Mouse (Mus musculus): ENCODE data around the gene Nipa1. TPM values are rescaled to one million over a fixed set of nuclear protein-coding genes. Genes with fewer than 3 reads are reported as not detected.

Gene Nipa1
- total RNA-seq, 1 experiment, result 5.5 TPM

DNA sequence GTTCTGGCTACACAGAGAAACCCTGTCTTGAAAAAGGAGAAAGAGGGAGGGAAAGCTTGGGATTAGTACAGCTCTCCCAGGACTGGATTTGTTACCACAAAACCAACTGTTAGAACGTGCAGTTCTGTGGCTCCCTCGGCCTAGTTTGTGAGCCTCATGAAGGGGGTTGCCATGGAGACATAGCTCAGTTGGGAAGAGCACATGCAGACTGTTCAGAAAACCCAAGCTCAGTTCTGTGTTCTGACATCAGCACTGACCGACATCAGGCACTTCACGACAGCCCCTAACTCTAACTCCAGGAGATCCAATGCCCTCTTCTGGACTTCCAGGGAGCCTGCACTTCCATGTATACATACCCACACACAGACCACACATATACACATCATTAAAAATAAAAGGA, 24.7 kb downstream of the Nipa1 start:
- DNase-seq (ENCODE audit: low read depth, low spot score), result no peak
- Histone ChIP-seq H3K36me3 (ENCODE audit: control insufficient read depth, insufficient read depth, low read length, poor library complexity, severe bottlenecking) (no peaks in the 10 kb centered on the region), H3K9ac (ENCODE audit: insufficient read depth, low read depth, low read length, poor library complexity, severe bottlenecking) (peak overlapping the region; percentile 38), H3K9me3 (ENCODE audit: control insufficient read depth, insufficient read depth, low read depth, low read length) (no peaks in the 10 kb centered on the region), H3K4me3 (ENCODE audit: insufficient read depth in 1 of 2, low read depth in 1 of 2, low read length in 2 of 2, poor library complexity in 1 of 2, severe bottlenecking in 1 of 2) (no peak overlapping the region), H3K4me1 (ENCODE audit: control insufficient read depth in 2 of 2, insufficient read depth in 2 of 2, low read length in 2 of 2, poor library complexity in 1 of 2) (peaks cover 3 to 9% of the 10 kb centered on the region in 2 experiments; a peak in 2 of 4 replicates), H3K27ac (ENCODE audit: insufficient read depth, low read depth, low read length, poor library complexity, severe bottlenecking) (peak overlapping the region; percentile 22; the same call in 1 of the 2 replicates)
- TF ChIP-seq HCFC1 (IDR thresholded peaks at IDR 0.05; ENCODE audit: borderline replicate concordance, insufficient read depth, low read length) (no peak), CHD2 (IDR thresholded peaks at IDR 0.05; ENCODE audit: low read depth, low read length) (no peak), ZC3H11A (IDR thresholded peaks at IDR 0.05; ENCODE audit: borderline replicate concordance, low read depth, low read length) (no peak), ZNF384 (IDR thresholded peaks at IDR 0.05; ENCODE audit: low read depth, low read length) (no peak), MAFK (IDR thresholded peaks at IDR 0.05; ENCODE audit: insufficient read depth, low read depth, low read length) (no peak)
- in situ Hi-C loops (cut with MboI; ENCODE audit: low sequenced_read_pairs in 2 of 2, unreplicated experiment in 2 of 2), result no loop called here

DNA sequence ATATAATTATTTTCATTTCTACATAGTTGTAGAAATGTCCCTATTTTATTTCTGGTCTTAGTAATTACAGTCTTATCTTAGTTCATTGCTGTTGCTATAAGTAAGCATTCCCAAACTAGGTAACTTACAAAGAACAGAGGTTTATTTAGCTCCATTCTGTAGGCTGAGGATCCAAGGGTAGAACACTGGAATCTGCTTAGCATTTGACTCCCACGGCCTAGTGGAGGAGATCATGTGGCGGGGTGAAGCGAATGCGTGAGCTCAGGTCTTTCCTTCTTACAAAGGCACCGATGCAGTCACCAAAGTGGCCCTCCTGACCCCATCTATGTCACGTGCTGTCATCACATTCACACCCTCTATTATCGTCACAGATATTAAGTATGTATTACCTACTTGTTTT, 27.9 kb downstream of the Nipa1 start:
- no peaks in the 10 kb centered on the region for H3K9me3 ChIP-seq (ENCODE audit: control insufficient read depth, insufficient read depth, low read depth, low read length)
- no peaks in the 10 kb centered on the region for H3K36me3 ChIP-seq (ENCODE audit: control insufficient read depth, insufficient read depth, low read length, poor library complexity, severe bottlenecking)
- 0 out of 4 replicates have a peak, but pooled peaks cover 0 to 3% of the 10 kb centered on the region in 2 experiments for H3K4me1 ChIP-seq (ENCODE audit: control insufficient read depth in 2 of 2, insufficient read depth in 2 of 2, low read length in 2 of 2, poor library complexity in 1 of 2)
- H3K27ac ChIP-seq (ENCODE audit: insufficient read depth, low read depth, low read length, poor library complexity, severe bottlenecking), result no peak overlapping the region
- in situ Hi-C loops (cut with MboI; ENCODE audit: low sequenced_read_pairs in 2 of 2, unreplicated experiment in 2 of 2), result no loop called here
- no peak for DNase-seq (ENCODE audit: low read depth, low spot score)
- no peak overlapping the region for H3K4me3 ChIP-seq (ENCODE audit: insufficient read depth in 1 of 2, low read depth in 1 of 2, low read length in 2 of 2, poor library complexity in 1 of 2, severe bottlenecking in 1 of 2)
- TF ChIP-seq CHD2 (IDR thresholded peaks at IDR 0.05; ENCODE audit: low read depth, low read length), result no peak
- TF ChIP-seq HCFC1 (IDR thresholded peaks at IDR 0.05; ENCODE audit: borderline replicate concordance, insufficient read depth, low read length), result no peak
- TF ChIP-seq MAFK (IDR thresholded peaks at IDR 0.05; ENCODE audit: insufficient read depth, low read depth, low read length), result no peak
- no peak for TF ChIP-seq ZNF384 (IDR thresholded peaks at IDR 0.05; ENCODE audit: low read depth, low read length)
- no peak for TF ChIP-seq ZC3H11A (IDR thresholded peaks at IDR 0.05; ENCODE audit: borderline replicate concordance, low read depth, low read length)
- H3K9ac ChIP-seq (ENCODE audit: insufficient read depth, low read depth, low read length, poor library complexity, severe bottlenecking), result no peak overlapping the region

DNA sequence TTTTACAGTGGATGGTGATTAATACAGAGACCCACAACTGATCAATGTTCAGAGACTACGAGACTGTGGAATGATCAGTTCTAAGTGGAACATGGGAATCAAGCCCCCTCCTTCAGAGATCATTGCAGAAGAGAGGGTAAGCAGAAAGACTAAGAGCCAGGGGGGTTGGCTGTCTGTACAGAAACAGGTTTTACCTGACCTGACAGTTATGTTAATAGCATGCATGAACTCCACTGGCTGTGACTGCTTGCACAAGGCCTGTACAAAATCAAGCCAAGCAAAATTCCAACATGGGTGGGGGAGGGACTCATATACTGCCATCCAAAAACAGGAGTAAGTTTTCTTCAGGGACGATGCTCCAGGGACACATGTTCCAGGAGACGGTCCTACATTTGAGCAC, 28.6 kb downstream of the Nipa1 start:
- no peak for TF ChIP-seq MAFK (IDR thresholded peaks at IDR 0.05; ENCODE audit: insufficient read depth, low read depth, low read length)
- no peak for TF ChIP-seq HCFC1 (IDR thresholded peaks at IDR 0.05; ENCODE audit: borderline replicate concordance, insufficient read depth, low read length)
- Histone ChIP-seq H3K9ac (ENCODE audit: insufficient read depth, low read depth, low read length, poor library complexity, severe bottlenecking) (no peak overlapping the region), H3K4me1 (ENCODE audit: control insufficient read depth in 2 of 2, insufficient read depth in 2 of 2, low read length in 2 of 2, poor library complexity in 1 of 2) (0 out of 4 replicates have a peak, but pooled peaks cover 0 to 3% of the 10 kb centered on the region in 2 experiments), H3K27ac (ENCODE audit: insufficient read depth, low read depth, low read length, poor library complexity, severe bottlenecking) (no peak overlapping the region), H3K4me3 (ENCODE audit: insufficient read depth in 1 of 2, low read depth in 1 of 2, low read length in 2 of 2, poor library complexity in 1 of 2, severe bottlenecking in 1 of 2) (no peak overlapping the region), H3K9me3 (ENCODE audit: control insufficient read depth, insufficient read depth, low read depth, low read length) (no peaks in the 10 kb centered on the region), H3K36me3 (ENCODE audit: control insufficient read depth, insufficient read depth, low read length, poor library complexity, severe bottlenecking) (no peaks in the 10 kb centered on the region)
- in situ Hi-C loops (cut with MboI; ENCODE audit: low sequenced_read_pairs in 2 of 2, unreplicated experiment in 2 of 2), result no loop called here
- DNase-seq (ENCODE audit: low read depth, low spot score), result no peak

DNA sequence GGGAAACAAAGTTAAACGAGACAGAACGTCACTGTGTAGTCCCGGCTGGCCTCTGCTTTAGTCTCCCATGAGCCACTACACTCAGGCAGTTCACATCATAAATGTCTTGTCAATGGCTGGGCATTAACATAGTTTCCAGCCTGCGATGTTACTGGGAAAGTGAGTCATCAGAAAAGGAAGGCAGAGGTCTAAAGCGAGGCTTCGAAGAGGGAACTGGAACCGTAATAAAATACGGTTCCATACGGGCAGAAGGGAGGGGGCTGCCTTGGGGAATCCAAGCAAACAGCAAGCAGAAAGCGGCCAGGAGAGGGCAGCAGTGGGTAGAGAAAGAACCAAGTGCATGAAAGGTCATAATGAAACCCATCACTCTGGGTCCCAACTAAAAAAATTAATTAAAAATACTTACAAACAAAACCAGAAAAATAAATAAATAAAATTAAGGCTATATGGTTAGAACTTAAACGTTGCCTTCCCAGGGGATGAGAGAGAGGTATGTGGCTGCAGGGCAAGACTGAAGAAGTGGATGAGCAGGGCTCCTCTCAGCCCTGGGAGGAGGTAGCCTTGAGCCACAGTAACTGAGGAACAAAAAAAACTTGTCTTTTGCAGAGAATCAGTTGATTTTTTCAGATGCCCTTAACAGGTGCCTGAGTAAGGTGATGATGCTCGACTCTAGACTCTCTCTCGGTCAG, 33.1 kb downstream of the Nipa1 start:
- H3K9me3 ChIP-seq (ENCODE audit: control insufficient read depth, insufficient read depth, low read depth, low read length), result no peaks in the 10 kb centered on the region

More for the DNA sequence above, 33.1 kb downstream of the Nipa1 start:
- in situ Hi-C loops (cut with MboI; ENCODE audit: low sequenced_read_pairs in 2 of 2, unreplicated experiment in 2 of 2), result no loop called here
- Histone ChIP-seq H3K4me3 (ENCODE audit: insufficient read depth in 1 of 2, low read depth in 1 of 2, low read length in 2 of 2, poor library complexity in 1 of 2, severe bottlenecking in 1 of 2) (no peak overlapping the region), H3K36me3 (ENCODE audit: control insufficient read depth, insufficient read depth, low read length, poor library complexity, severe bottlenecking) (no peaks in the 10 kb centered on the region), H3K4me1 (ENCODE audit: control insufficient read depth in 2 of 2, insufficient read depth in 2 of 2, low read length in 2 of 2, poor library complexity in 1 of 2) (no peaks in the 10 kb centered on the region; a peak in 1 of 4 replicates), H3K27ac (ENCODE audit: insufficient read depth, low read depth, low read length, poor library complexity, severe bottlenecking) (no peak overlapping the region), H3K9ac (ENCODE audit: insufficient read depth, low read depth, low read length, poor library complexity, severe bottlenecking) (no peak overlapping the region)
- no peak for TF ChIP-seq MAFK (IDR thresholded peaks at IDR 0.05; ENCODE audit: insufficient read depth, low read depth, low read length)
- no peak for TF ChIP-seq ZC3H11A (IDR thresholded peaks at IDR 0.05; ENCODE audit: borderline replicate concordance, low read depth, low read length)
- TF ChIP-seq CHD2 (IDR thresholded peaks at IDR 0.05; ENCODE audit: low read depth, low read length), result no peak
- TF ChIP-seq ZNF384 (IDR thresholded peaks at IDR 0.05; ENCODE audit: low read depth, low read length), result no peak
- TF ChIP-seq HCFC1 (IDR thresholded peaks at IDR 0.05; ENCODE audit: borderline replicate concordance, insufficient read depth, low read length), result no peak
- DNase-seq (ENCODE audit: low read depth, low spot score), result peak; percentile 63
